Mouse (Mus musculus) lung, postnatal 0 days (tissue): Measurements from ENCODE around the gene Pik3r1.

ENCODE experiments used
- CTCF ChIP-seq: IDR thresholded peaks from 2 replicates; pipeline ENCODE4 v1.5.1; 2016; ENCODE audit warnings: antibody characterized with exemption, mild to moderate bottlenecking
- EP300 ChIP-seq: IDR thresholded peaks from 2 replicates; pipeline ENCODE4 v1.6.1; 2016; ENCODE audit warnings: antibody characterized with exemption, mild to moderate bottlenecking, control low read depth

DNA sequence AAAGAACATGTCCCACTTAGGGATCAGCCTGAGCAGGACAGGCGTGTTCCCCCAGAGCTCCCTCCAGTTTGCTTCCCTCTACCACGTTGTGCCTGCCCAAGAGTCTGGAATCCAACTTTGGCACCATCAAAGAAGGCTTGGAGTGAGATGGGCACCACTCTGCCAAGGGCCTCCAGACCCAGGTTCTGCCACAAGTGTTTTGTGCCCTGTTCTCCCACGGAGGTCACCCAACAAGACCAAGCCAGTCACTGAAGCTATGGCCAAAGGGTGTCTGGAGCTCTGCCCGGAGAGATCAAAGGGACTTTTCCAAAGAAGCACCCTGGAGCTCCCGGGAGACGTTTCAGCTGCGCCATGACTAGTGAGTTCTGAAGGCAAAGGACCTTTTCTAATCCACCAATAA is 42.6 kb upstream of the Pik3r1 start:
- TF ChIP-seq CTCF (no peak), EP300 (no peak)
